Mouse (Mus musculus): ENCODE results near the gene Gm17622. TPM values are rescaled to one million over a fixed set of nuclear protein-coding genes. Genes with fewer than 3 reads are reported as not detected.

Gm17622 gene
- polyA plus RNA-seq, 1 experiment from 2014 or later, result not detected

DNA sequence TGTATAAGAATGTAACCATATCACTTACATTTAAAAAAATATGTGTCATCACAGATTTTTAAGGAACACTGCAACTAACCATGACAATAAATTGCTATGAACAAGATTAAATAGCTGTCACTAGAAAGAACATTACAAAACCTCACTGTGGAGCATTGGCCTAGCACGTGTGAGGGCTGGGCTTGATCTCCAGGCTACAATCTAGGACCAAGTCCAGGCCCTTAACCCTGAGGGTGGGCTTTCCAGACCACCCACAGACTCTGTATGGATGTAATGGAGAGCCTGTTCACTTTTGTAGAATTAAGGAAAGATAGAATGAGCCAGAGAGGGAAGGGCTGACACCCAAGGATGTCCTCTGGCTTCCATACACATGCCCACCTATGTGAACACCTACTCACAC is 27.9 kb upstream of the Gm17622 start:
- H3K27ac ChIP-seq (ENCODE audit: low read depth, low read length), result no peak overlapping the region
- no peaks in the 10 kb centered on the region for H3K36me3 ChIP-seq (ENCODE audit: control insufficient read depth, insufficient read depth, low read length)
- no peak overlapping the region for H3K9ac ChIP-seq (ENCODE audit: low read length)
- 74% methylated on average over 1 of the region's 1 CpGs for WGBS
- H3K9me3 ChIP-seq (ENCODE audit: control insufficient read depth, low read length), result no peaks in the 10 kb centered on the region
- no peak overlapping the region for H3K4me3 ChIP-seq (ENCODE audit: low read depth, low read length)
- H3K27me3 ChIP-seq (ENCODE audit: control insufficient read depth, insufficient read depth, low read length), result no peaks in the 10 kb centered on the region
- H3K4me2 ChIP-seq, result no peak overlapping the region
- DNase-seq (ENCODE audit: low spot score, missing footprints) (no peak), ATAC-seq (ENCODE audit: low FRiP score) (no peak)
- no peaks in the 10 kb centered on the region for H3K4me1 ChIP-seq (ENCODE audit: control insufficient read depth, insufficient read depth, low read length)

- Histone ChIP-seq H3K4me2 (no peak overlapping the region), H3K4me3 (ENCODE audit: low read depth, low read length) (no peak overlapping the region), H3K9ac (ENCODE audit: low read length) (no peak overlapping the region), H3K27ac (ENCODE audit: low read depth, low read length) (no peak overlapping the region), H3K9me3 (ENCODE audit: control insufficient read depth, low read length) (no peaks in the 10 kb centered on the region), H3K36me3 (ENCODE audit: control insufficient read depth, insufficient read depth, low read length) (no peaks in the 10 kb centered on the region), H3K4me1 (ENCODE audit: control insufficient read depth, insufficient read depth, low read length) (no peaks in the 10 kb centered on the region), H3K27me3 (ENCODE audit: control insufficient read depth, insufficient read depth, low read length) (no peaks in the 10 kb centered on the region)
- DNase-seq (ENCODE audit: low spot score, missing footprints) (no peak), ATAC-seq (ENCODE audit: low FRiP score) (no peak)
- WGBS, result 53% methylated on average over 5 of the region's 5 CpGs
Observed at GRCm38 (mm10) chr13:96465315-96465714, 25.2 kb upstream of the Gm17622 start.

DNA sequence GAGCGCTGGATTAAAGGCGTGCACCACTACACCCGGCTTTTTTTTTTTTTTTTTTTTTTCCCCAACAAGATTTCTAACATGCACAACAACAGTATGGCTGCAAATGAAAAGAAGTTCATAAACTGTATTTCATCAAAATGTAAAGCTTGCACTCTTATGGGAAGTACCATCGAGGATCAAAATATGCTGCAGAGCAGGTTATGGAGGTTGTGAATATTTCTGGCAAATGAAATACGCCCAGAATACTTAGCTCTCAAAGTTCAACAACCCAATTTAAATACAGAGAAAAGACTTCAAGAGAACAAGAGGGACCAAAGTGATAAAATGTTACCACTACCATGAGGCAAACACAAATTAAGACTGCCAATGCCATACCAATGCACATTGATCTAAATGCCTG is 21.9 kb upstream of the Gm17622 start:
- Histone ChIP-seq H3K9me3 (ENCODE audit: control insufficient read depth, low read length) (no peaks in the 10 kb centered on the region), H3K27me3 (ENCODE audit: control insufficient read depth, insufficient read depth, low read length) (no peaks in the 10 kb centered on the region), H3K4me2 (no peak overlapping the region), H3K36me3 (ENCODE audit: control insufficient read depth, insufficient read depth, low read length) (no peaks in the 10 kb centered on the region), H3K9ac (ENCODE audit: low read length) (no peak overlapping the region), H3K27ac (ENCODE audit: low read depth, low read length) (no peak overlapping the region), H3K4me3 (ENCODE audit: low read depth, low read length) (no peak overlapping the region), H3K4me1 (ENCODE audit: control insufficient read depth, insufficient read depth, low read length) (no peaks in the 10 kb centered on the region)
- ATAC-seq (ENCODE audit: low FRiP score), result no peak
- 92% methylated on average over 5 of the region's 5 CpGs for WGBS
- no peak for DNase-seq (ENCODE audit: low spot score, missing footprints)

DNA sequence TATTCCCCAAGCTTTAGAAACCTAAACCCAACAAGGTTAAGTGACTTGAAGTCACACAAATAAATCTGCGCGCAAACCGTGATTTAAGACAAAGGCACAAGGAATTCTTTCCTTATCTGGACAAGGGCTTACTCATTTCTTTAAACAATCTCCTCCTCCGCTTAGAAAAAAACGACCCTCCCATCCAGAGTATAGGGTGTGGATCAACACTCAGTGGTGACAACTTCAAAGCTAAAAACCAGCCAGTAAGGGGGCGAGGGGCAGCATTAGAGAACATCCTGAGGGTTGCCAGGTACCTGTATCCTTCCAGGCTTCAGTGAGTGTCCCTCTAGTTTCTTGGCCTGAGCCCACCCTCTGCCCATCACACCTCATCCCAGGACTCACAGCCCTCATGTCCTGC is 20.0 kb upstream of the Gm17622 start:
- no peak overlapping the region for H3K4me3 ChIP-seq (ENCODE audit: low read depth, low read length)
- H3K27me3 ChIP-seq (ENCODE audit: control insufficient read depth, insufficient read depth, low read length), result no peaks in the 10 kb centered on the region
- no peaks in the 10 kb centered on the region for H3K4me1 ChIP-seq (ENCODE audit: control insufficient read depth, insufficient read depth, low read length)
- no peak overlapping the region for H3K9ac ChIP-seq (ENCODE audit: low read length)
- 86% methylated on average over 6 of the region's 6 CpGs for WGBS
- DNase-seq (ENCODE audit: low spot score, missing footprints), result no peak
- no peaks in the 10 kb centered on the region for H3K36me3 ChIP-seq (ENCODE audit: control insufficient read depth, insufficient read depth, low read length)
- no peak for ATAC-seq (ENCODE audit: low FRiP score)
- no peak overlapping the region for H3K4me2 ChIP-seq
- H3K27ac ChIP-seq (ENCODE audit: low read depth, low read length), result no peak overlapping the region
- no peaks in the 10 kb centered on the region for H3K9me3 ChIP-seq (ENCODE audit: control insufficient read depth, low read length)

DNA sequence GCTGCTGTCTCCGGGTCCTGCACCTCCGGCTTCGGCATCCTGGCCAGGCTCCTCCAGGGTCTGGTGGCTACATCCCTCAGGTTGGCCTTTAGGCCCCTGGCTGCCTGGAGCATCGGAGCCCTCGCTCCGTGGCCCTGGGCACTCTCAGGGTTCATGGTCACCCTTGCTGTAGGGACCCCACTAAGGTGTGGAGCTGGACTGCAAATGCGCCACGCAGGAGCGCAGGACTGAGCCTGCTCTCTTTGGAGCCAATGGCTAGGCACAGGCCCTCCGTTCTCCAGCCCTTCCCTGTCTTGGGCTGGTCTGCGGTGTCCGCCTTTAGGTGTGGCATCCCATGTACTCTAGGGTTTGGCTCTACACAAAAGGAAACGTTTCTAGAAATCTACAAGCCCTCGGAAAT is 19.6 kb upstream of the Gm17622 start, which contains the start of gene Ankdd1b:
Gene Ankdd1b (minus strand): TSS at position 242 of the 400 bp plus-strand sequence.
- Histone ChIP-seq H3K9ac (ENCODE audit: low read length) (no peak within 1 kb of the TSS), H3K27me3 (ENCODE audit: control insufficient read depth, insufficient read depth, low read length) (no peaks in the 10 kb centered on the region), H3K36me3 (ENCODE audit: control insufficient read depth, insufficient read depth, low read length) (no peaks in the 10 kb centered on the region), H3K4me1 (ENCODE audit: control insufficient read depth, insufficient read depth, low read length) (no peaks in the 10 kb centered on the region), H3K9me3 (ENCODE audit: control insufficient read depth, low read length) (no peaks in the 10 kb centered on the region), H3K4me3 (ENCODE audit: low read depth, low read length) (no peak within 1 kb of the TSS), H3K27ac (ENCODE audit: low read depth, low read length) (no peak within 1 kb of the TSS), H3K4me2 (no peak within 1 kb of the TSS)
- 91% methylated on average over 14 of the region's 14 CpGs for WGBS
- DNase-seq (ENCODE audit: low spot score, missing footprints) (no peak), ATAC-seq (ENCODE audit: low FRiP score) (no peak)

DNA sequence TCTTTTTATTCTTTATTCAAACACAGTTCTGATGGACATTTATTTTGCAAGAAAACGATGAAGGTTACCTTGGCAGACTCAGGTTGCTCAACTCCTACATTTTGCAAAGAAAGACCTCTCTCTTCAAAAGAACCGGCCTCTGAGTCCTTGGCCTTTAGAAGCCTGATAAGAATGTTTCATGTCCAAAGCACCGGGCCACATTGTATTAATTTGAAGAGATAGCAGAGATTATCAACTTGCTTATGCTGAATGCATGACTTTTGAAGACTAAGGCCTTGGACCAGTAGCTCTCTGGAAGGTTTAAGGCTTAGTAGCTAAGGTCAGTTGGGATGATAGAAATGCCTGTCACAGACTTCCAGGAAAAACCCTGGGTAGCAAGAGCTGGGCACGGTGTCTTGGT is 13.3 kb upstream of the Gm17622 start:
- H3K9me3 ChIP-seq (ENCODE audit: control insufficient read depth, low read length), result no peaks in the 10 kb centered on the region
- H3K27ac ChIP-seq (ENCODE audit: low read depth, low read length), result no peak overlapping the region
- no peaks in the 10 kb centered on the region for H3K27me3 ChIP-seq (ENCODE audit: control insufficient read depth, insufficient read depth, low read length)
- ATAC-seq (ENCODE audit: low FRiP score), result no peak
- H3K9ac ChIP-seq (ENCODE audit: low read length), result no peak overlapping the region
- no peaks in the 10 kb centered on the region for H3K36me3 ChIP-seq (ENCODE audit: control insufficient read depth, insufficient read depth, low read length)
- no peak overlapping the region for H3K4me3 ChIP-seq (ENCODE audit: low read depth, low read length)
- 94% methylated on average over 4 of the region's 4 CpGs for WGBS
- H3K4me2 ChIP-seq, result no peak overlapping the region
- DNase-seq (ENCODE audit: low spot score, missing footprints), result no peak
- H3K4me1 ChIP-seq (ENCODE audit: control insufficient read depth, insufficient read depth, low read length), result no peaks in the 10 kb centered on the region

DNA sequence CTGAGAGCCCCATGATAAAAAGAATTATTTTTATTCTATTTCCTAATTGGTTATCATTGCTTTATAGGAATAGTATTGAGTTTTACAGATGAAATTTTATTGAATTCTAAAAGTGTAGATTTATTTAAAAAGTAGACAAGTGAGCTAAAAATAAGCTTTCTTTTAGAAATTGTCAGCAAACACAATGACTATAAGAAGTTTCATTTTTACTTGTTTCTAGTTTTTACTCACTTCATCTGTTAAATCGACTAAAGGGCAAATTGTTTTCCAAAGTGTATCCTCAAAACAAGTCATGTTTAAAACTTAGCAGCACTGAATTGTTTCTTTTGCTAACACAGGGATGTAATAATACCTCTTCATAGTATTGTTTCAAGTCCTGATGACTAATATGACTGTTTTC is 11.5 kb upstream of the Gm17622 start:
- Histone ChIP-seq H3K36me3 (ENCODE audit: control insufficient read depth, insufficient read depth, low read length) (peaks cover 3% of the 10 kb centered on the region; the same call in 1 of the 2 replicates), H3K4me3 (ENCODE audit: low read depth, low read length) (no peak overlapping the region), H3K27me3 (ENCODE audit: control insufficient read depth, insufficient read depth, low read length) (no peaks in the 10 kb centered on the region), H3K4me1 (ENCODE audit: control insufficient read depth, insufficient read depth, low read length) (no peaks in the 10 kb centered on the region), H3K27ac (ENCODE audit: low read depth, low read length) (no peak overlapping the region), H3K9me3 (ENCODE audit: control insufficient read depth, low read length) (no peaks in the 10 kb centered on the region), H3K9ac (ENCODE audit: low read length) (no peak overlapping the region), H3K4me2 (no peak overlapping the region)
- 97% methylated on average over 1 of the region's 1 CpGs for WGBS
- DNase-seq (ENCODE audit: low spot score, missing footprints), result no peak
- ATAC-seq (ENCODE audit: low FRiP score), result no peak

GRCm38 (mm10) chr13:96487230-96487629 is 3.3 kb upstream of the Gm17622 start:
- WGBS, result 93% methylated on average over 6 of the region's 6 CpGs
- Histone ChIP-seq H3K27me3 (ENCODE audit: control insufficient read depth, insufficient read depth, low read length) (no peaks in the 10 kb centered on the region), H3K4me3 (ENCODE audit: low read depth, low read length) (no peak overlapping the region), H3K9me3 (ENCODE audit: control insufficient read depth, low read length) (no peaks in the 10 kb centered on the region), H3K4me1 (ENCODE audit: control insufficient read depth, insufficient read depth, low read length) (no peaks in the 10 kb centered on the region), H3K4me2 (no peak overlapping the region), H3K27ac (ENCODE audit: low read depth, low read length) (no peak overlapping the region), H3K9ac (ENCODE audit: low read length) (no peak overlapping the region), H3K36me3 (ENCODE audit: control insufficient read depth, insufficient read depth, low read length) (peaks cover 9% of the 10 kb centered on the region; the same call in 1 of the 2 replicates)
- DNase-seq (ENCODE audit: low spot score, missing footprints) (no peak), ATAC-seq (ENCODE audit: low FRiP score) (no peak)

DNA sequence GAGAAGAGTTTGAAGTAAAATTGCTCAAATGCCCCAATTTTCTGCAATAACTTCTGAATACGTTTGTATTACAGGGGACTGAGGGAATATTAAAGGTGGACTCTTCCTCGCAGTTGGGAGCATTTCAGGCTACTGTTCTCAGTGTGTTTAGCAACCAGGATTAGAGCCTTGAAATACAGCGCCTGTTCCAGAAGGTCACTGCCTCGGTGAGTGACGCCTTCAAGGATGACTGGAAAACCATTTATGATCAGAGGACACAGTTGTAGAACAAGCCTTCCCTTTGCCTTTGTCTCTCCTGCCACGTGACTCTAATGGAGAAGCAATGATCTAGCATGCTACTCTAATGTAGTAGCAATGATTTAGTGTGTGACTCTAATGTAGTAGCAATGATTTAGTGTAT is 2.6 kb upstream of the Gm17622 start:
- Histone ChIP-seq H3K27me3 (ENCODE audit: control insufficient read depth, insufficient read depth, low read length) (no peaks in the 10 kb centered on the region), H3K4me2 (no peak overlapping the region), H3K9me3 (ENCODE audit: control insufficient read depth, low read length) (no peaks in the 10 kb centered on the region), H3K9ac (ENCODE audit: low read length) (no peak overlapping the region), H3K36me3 (ENCODE audit: control insufficient read depth, insufficient read depth, low read length) (peaks cover 9% of the 10 kb centered on the region; the same call in 1 of the 2 replicates), H3K27ac (ENCODE audit: low read depth, low read length) (no peak overlapping the region), H3K4me3 (ENCODE audit: low read depth, low read length) (no peak overlapping the region), H3K4me1 (ENCODE audit: control insufficient read depth, insufficient read depth, low read length) (no peaks in the 10 kb centered on the region)
- ATAC-seq (ENCODE audit: low FRiP score) (no peak), DNase-seq (ENCODE audit: low spot score, missing footprints) (no peak)
- WGBS, result 89% methylated on average over 6 of the region's 6 CpGs

- H3K4me2 ChIP-seq, result no peak overlapping the region
- no peak overlapping the region for H3K27ac ChIP-seq (ENCODE audit: low read depth, low read length)
- H3K4me3 ChIP-seq (ENCODE audit: low read depth, low read length), result no peak overlapping the region
- H3K9ac ChIP-seq (ENCODE audit: low read length), result no peak overlapping the region
- ATAC-seq (ENCODE audit: low FRiP score) (no peak), DNase-seq (ENCODE audit: low spot score, missing footprints) (no peak)
- H3K9me3 ChIP-seq (ENCODE audit: control insufficient read depth, low read length), result no peaks in the 10 kb centered on the region
- H3K36me3 ChIP-seq (ENCODE audit: control insufficient read depth, insufficient read depth, low read length), result no peaks in the 10 kb centered on the region
- 91% methylated on average over 8 of the region's 8 CpGs for WGBS
- no peaks in the 10 kb centered on the region for H3K4me1 ChIP-seq (ENCODE audit: control insufficient read depth, insufficient read depth, low read length)
- H3K27me3 ChIP-seq (ENCODE audit: control insufficient read depth, insufficient read depth, low read length), result no peaks in the 10 kb centered on the region
Observed at GRCm38 (mm10) chr13:96496630-96497029, 6.1 kb downstream of the Gm17622 start.
